Mouse (Mus musculus): ENCODE data around the gene Gtf2a1.

Gene Gtf2a1

GRCm38 (mm10) chr12:91589847-91590690 lies at the start of gene Gtf2a1:
TSS of gene Gtf2a1 (minus strand) at chr12:91590487.
- WGBS, result under 1% methylated on average over 82 of the region's 99 CpGs

DNA sequence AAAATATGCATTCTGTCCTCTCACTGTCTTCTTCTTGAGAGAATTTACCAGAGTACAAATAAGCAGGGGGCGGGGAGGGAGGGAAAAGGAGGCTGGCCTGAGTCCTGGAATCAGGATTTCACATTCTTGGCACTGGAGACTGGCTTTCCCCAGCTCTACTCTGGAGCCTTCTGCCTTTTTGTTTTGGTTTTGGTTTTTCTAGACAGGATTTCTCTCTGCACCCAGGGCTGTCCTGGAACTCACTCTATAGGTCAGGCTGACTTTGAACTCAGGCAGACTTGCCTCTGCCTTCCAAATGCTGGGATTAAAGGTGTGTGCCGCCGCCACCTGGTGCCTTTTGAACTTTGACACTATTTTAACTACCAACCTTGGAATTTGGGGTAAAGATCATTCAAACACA lies 48.1 kb upstream of the Gtf2a1 start:
- 74% methylated on average over 3 of the region's 3 CpGs for WGBS

- WGBS, result 74% methylated on average over 12 of the region's 12 CpGs
Observed at GRCm38 (mm10) chr12:91637136-91637909, 47.0 kb upstream of the Gtf2a1 start.

DNA sequence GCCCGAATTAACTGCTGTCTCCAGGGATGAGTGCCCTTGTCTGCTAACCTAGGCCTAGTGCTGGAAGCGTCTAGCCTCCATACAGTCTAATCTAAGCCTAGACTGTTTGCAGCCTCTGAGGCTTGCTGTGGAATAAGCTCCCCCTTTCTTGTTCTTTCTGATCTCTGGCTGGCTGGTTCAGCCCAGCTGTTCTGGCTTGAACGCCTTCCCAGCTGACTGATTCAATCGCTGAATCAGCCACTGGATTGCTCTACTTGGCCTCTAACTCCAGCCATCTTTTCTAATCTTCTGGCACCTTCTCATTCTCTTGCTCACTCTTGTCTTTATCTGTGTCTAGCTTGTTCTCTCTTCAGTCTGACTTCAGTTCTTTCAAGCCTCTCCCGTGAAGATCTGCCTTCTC lies 36.2 kb upstream of the Gtf2a1 start:
- WGBS, result 83% methylated on average over 5 of the region's 5 CpGs

DNA sequence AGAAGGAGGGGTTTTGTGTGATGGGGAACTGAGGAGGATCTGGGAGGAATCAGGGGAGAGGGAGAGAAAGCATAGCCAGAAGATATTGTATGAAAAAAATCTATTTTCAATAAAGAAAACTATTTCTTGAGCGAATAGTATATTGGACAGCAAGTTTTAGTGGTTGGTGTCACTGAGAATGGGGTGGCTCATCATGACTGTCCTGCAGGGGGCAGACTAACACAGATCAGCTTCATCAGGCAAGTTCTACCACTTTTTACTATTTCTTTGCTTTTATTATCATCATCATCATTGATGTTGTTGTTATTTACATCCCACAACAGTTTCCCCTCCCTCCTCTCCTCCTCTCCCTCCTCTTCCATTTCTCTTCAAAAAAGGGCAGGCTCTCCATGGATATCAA lies 34.7 kb upstream of the Gtf2a1 start:
- 90% methylated on average over 1 of the region's 1 CpGs for WGBS

DNA sequence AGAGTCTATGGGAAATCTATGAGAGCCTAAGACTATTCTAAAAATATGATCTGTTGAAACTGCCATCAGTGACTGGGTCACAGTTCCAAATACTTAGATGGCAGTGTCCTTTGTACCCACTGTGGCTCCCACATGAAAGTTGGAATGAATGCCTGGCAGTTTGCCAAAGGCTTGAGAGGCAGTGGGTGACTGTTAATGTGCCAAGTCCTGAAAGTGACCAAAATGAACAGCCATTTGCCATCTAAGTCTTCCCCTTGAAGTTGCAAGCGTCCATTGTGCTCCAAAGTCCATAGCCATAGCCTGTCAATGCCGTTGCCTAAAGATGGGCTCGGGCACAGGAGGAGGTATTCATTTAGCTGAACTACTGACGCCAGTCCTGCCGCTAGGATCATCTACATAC lies 19.1 kb upstream of the Gtf2a1 start:
- 61% methylated on average over 5 of the region's 5 CpGs for WGBS

DNA sequence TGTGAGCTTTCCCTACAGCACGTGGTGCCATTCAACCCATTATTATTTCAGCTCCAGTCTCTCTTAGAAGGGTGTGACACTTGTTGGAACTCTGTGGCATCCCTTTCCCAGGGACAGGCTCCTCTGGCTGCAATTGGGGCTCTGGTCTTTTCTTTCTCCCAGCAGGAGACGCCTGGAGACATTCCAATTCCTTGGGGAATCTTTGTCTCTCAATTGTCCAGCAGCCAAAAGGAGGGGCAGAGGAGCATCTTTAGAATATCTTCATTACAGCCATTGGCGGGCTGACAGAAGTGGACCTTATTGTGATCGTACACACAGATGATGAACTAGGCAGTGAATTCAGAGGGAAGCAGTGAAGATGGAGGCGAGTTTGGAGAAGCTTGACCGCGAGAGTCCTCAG lies 17.4 kb upstream of the Gtf2a1 start:
- WGBS, result 69% methylated on average over 7 of the region's 7 CpGs

GRCm38 (mm10) chr12:91606651-91607050 lies 16.4 kb upstream of the Gtf2a1 start:
- WGBS, result 69% methylated on average over 13 of the region's 13 CpGs

DNA sequence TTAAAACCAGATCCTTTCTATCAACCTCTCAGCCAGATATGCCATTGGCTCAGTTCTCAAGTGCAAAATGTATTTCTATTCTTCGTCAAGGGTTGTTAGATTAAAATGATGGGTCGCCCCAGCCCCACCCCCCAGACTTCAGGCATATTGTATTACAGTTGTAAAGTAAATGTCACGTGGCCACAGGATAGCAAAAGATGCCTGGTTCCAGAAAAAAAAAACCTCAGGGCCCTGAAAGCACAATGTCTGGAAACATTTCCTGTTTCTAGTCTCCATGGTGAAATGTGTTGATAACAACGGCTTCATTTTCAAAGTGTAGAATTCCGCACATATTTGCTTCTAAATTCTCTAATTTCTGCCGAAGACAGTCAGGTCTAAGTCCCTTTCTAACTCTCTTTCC lies 14.3 kb upstream of the Gtf2a1 start:
- 37% methylated on average over 6 of the region's 6 CpGs for WGBS

DNA sequence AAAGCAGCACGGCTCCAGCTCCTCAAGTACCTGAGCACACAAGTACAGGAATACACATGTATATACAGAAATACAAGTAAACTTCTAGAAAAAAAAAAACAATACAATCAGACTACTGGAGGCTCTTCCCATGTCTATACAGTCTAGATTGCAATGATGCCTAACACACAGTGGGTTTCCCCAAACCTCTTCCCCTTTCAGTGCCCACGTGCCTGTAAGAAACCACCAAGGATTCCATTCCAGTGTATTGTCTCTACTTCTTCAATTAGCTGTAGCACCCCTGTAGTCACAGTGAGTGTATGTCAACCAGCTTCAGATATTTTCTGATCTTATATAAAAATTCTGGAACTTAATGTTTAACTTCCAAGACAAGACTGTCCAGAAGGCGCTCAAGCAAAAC lies 1.8 kb upstream of the Gtf2a1 start:
- WGBS, result 96% methylated on average over 3 of the region's 3 CpGs

GRCm38 (mm10) chr12:91591191-91591590 lies 904 bp upstream of the Gtf2a1 start:
- WGBS, result 88% methylated on average over 1 of the region's 1 CpGs

DNA sequence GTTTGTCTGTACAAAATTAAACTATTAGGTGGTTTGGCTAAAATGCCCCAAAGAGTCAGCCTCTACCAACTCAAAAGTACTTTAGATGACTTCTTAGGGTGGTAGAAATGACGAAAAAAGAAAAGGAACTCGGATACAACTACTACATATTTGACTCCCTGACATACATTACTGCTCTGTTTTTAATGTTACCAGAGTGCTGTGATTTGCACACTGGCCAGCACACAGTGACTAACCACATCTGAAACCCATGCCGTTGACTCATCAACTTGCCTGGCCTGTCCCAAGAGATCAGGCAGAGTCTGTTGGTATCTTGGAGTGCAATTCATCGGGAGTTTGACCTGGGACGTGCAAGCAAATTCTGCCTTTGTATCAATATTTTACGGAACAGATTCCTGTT lies 429 bp upstream of the Gtf2a1 start:
- WGBS, result 24% methylated on average over 6 of the region's 6 CpGs

DNA sequence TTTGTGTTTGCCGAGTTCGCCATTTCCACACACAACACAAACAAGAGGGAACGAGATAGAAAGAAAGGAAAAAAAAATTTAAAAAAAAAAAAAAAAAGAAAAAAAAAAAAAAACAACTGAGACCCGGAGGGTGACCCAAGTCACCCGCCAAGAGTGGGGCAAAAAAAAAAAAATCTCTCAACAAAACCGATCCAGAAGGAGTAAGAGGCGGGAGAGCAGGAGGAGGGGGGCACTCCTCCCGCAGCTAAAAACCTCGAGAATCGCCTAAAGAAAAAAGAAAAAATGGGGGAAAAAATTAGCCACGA lies 793 bp downstream of the Gtf2a1 start:
- 1% methylated on average over 11 of the region's 11 CpGs for WGBS

GRCm38 (mm10) chr12:91588670-91589541 lies 1.4 kb downstream of the Gtf2a1 start:
- WGBS, result under 1% methylated on average over 77 of the region's 83 CpGs

DNA sequence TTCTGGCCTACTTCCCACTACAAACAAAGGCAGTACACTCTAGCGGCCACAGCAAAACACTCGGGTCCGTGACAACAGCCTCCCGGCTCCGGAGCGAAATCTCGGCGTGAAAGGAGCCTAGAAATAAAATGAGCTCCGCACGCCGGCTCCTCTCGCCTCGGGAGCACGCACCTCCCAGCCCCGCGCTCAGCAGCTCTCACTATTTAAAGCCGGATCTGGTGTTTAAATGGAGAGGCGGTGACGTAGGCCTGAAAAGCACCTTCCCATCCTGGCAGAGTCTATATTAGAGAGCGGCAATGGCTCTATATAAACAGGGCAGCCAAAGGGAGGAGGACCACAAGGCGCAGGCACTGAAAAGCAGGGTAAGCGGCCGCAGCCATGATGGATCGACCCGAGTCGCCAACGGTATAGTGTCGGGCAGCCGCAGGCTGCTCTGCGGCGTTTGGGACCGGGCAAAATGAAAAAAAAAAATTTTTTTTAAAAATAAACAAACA lies 2.1 kb downstream of the Gtf2a1 start:
- under 1% methylated on average over 32 of the region's 32 CpGs for WGBS

DNA sequence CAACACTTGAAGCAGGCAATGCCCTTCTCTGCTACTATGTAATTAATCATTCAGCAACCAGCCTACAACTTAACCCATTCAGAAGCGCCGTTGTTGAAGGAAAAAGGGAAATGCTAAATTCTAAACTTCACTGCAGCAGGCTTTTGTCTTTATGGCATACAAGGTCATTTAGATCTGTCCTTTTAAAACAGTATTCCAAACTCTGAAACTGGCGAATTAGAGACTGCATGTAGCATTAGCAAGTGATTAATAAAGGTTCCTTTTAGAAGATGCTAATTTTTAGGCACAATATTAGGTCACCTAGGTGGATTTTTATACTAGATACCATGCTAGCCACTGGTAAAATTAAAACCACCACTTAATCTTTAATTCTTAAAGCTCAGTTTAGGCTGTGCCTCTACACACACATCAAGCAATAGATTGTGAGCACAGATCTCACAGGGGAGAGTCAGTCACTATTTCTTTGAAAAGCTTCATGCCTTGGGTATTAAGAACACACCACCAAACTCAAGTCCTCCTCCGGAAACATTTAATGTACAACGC lies 2.7 kb downstream of the Gtf2a1 start:
- WGBS, result 10% methylated on average over 5 of the region's 5 CpGs

- WGBS, result 72% methylated on average over 3 of the region's 3 CpGs
Observed at GRCm38 (mm10) chr12:91587077-91587476, 3.2 kb downstream of the Gtf2a1 start.

GRCm38 (mm10) chr12:91585815-91586214 lies 4.5 kb downstream of the Gtf2a1 start:
- 83% methylated on average over 4 of the region's 4 CpGs for WGBS

- whole genome bisulfite sequencing, result 73% methylated on average over 3 of the region's 3 CpGs
Observed at GRCm38 (mm10) chr12:91585206-91585605, 5.1 kb downstream of the Gtf2a1 start.

DNA sequence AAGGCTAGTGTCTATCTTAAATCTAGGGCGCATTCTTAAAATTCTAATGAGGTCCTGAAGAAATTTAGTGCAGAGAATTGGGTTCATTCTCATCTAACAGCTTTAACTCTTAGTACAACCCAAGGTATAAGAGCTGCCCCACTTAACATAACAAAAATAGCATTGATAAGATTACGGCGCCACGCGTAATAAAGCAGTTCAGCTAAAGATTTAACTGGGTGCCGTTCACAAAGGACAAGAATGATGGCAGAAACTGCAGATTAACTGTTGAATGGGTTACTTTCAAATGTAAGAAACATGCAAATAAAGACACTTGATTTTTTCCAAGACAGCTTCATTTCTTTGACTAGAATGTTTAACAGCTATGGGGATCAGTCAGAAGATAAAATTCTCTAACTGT lies 6.9 kb downstream of the Gtf2a1 start:
- 61% methylated on average over 6 of the region's 6 CpGs for WGBS

GRCm38 (mm10) chr12:91582362-91583002 lies 7.8 kb downstream of the Gtf2a1 start:
- 47% methylated on average over 6 of the region's 6 CpGs for WGBS
